Mouse (Mus musculus): ENCODE data around the gene Tgtp2.
"Not testable (repeated sequence)": the region's sequence is repeated elsewhere in the genome, so short reads cannot be mapped to it uniquely, and the experiment has no call there.

Gene Tgtp2

GRCm38 (mm10) chr11:49063713-49064469 lies at the start of gene Tgtp2:
Tgtp2 (minus strand) TSS chr11:49064206.
- in situ Hi-C loops (cut with MboI; ENCODE audit: low sequenced_read_pairs), result not testable (repeated sequence)

- in situ Hi-C loops (cut with MboI; ENCODE audit: low sequenced_read_pairs), result loop anchor here (25.0 kb wide), 1 partner anchor 150 kb away; no protein-coding TSS in a partner anchor
Measured at GRCm38 (mm10) chr11:49112624-49113219, 48.7 kb upstream of the Tgtp2 start.

- in situ Hi-C loops (cut with MboI; ENCODE audit: low sequenced_read_pairs), result loop anchor here (25.0 kb wide), 1 partner anchor 151 kb away; no protein-coding TSS in a partner anchor
Measured at GRCm38 (mm10) chr11:49111000-49111399, 47.0 kb upstream of the Tgtp2 start.

- in situ Hi-C loops (cut with MboI; ENCODE audit: low sequenced_read_pairs), result loop anchor here (25.0 kb wide), 1 partner anchor 153 kb away; no protein-coding TSS in a partner anchor
Measured at GRCm38 (mm10) chr11:49108833-49109232, 44.8 kb upstream of the Tgtp2 start.

- in situ Hi-C loops (cut with MboI; ENCODE audit: low sequenced_read_pairs), result loop anchor here (25.0 kb wide), 1 partner anchor 154 kb away; no protein-coding TSS in a partner anchor
Measured at GRCm38 (mm10) chr11:49107650-49108537, 43.9 kb upstream of the Tgtp2 start.

- in situ Hi-C loops (cut with MboI; ENCODE audit: low sequenced_read_pairs), result loop anchor here (25.0 kb wide), 1 partner anchor 157 kb away; no protein-coding TSS in a partner anchor
Measured at GRCm38 (mm10) chr11:49105752-49106151, 41.7 kb upstream of the Tgtp2 start.

- in situ Hi-C loops (cut with MboI; ENCODE audit: low sequenced_read_pairs), result loop anchor here (25.0 kb wide), 1 partner anchor 159 kb away; no protein-coding TSS in a partner anchor
Measured at GRCm38 (mm10) chr11:49103047-49103693, 39.2 kb upstream of the Tgtp2 start.

- in situ Hi-C loops (cut with MboI; ENCODE audit: low sequenced_read_pairs), result loop anchor here (25.0 kb wide), 1 partner anchor 161 kb away; no protein-coding TSS in a partner anchor
Measured at GRCm38 (mm10) chr11:49101500-49101899, 37.5 kb upstream of the Tgtp2 start.

GRCm38 (mm10) chr11:49100409-49100808 lies 36.4 kb upstream of the Tgtp2 start:
- in situ Hi-C loops (cut with MboI; ENCODE audit: low sequenced_read_pairs), result loop anchor here (25.0 kb wide), 1 partner anchor 162 kb away; no protein-coding TSS in a partner anchor

GRCm38 (mm10) chr11:49095367-49095766 lies 31.4 kb upstream of the Tgtp2 start:
- in situ Hi-C loops (cut with MboI; ENCODE audit: low sequenced_read_pairs), result loop anchor here (25.0 kb wide), 1 partner anchor 233 kb away; the partner anchor contains the start of gene Irgm1

- in situ Hi-C loops (cut with MboI; ENCODE audit: low sequenced_read_pairs), result loop anchor here (25.0 kb wide), 1 partner anchor 232 kb away; the partner anchor contains the start of gene Irgm1
Measured at GRCm38 (mm10) chr11:49093861-49094660, 30.1 kb upstream of the Tgtp2 start.

- in situ Hi-C loops (cut with MboI; ENCODE audit: low sequenced_read_pairs), result loop anchor here (25.0 kb wide), 1 partner anchor 230 kb away; the partner anchor contains the start of gene Irgm1
Measured at GRCm38 (mm10) chr11:49092786-49093185, 28.8 kb upstream of the Tgtp2 start.

- in situ Hi-C loops (cut with MboI; ENCODE audit: low sequenced_read_pairs), result loop anchor here (25.0 kb wide), 1 partner anchor 230 kb away; the partner anchor contains the start of gene Irgm1
Measured at GRCm38 (mm10) chr11:49092053-49092586, 28.1 kb upstream of the Tgtp2 start.

- in situ Hi-C loops (cut with MboI; ENCODE audit: low sequenced_read_pairs), result loop anchor here (25.0 kb wide), 1 partner anchor 229 kb away; the partner anchor contains the start of gene Irgm1
Measured at GRCm38 (mm10) chr11:49091171-49091570, 27.2 kb upstream of the Tgtp2 start.

- in situ Hi-C loops (cut with MboI; ENCODE audit: low sequenced_read_pairs), result loop anchor here (25.0 kb wide), 1 partner anchor 228 kb away; the partner anchor contains the start of gene Irgm1
Measured at GRCm38 (mm10) chr11:49090551-49090950, 26.5 kb upstream of the Tgtp2 start.

- in situ Hi-C loops (cut with MboI; ENCODE audit: low sequenced_read_pairs), result loop anchor here (25.0 kb wide), 1 partner anchor 228 kb away; the partner anchor contains the start of gene Irgm1
Measured at GRCm38 (mm10) chr11:49089735-49090507, 25.9 kb upstream of the Tgtp2 start.

- in situ Hi-C loops (cut with MboI; ENCODE audit: low sequenced_read_pairs), result loop anchor here (25.0 kb wide), 1 partner anchor 227 kb away; the partner anchor contains the start of gene Irgm1
Measured at GRCm38 (mm10) chr11:49088990-49089652, 25.1 kb upstream of the Tgtp2 start.
